In genomic region chr1:135227339-135227950, GRCm38 (mm10) we compare ENCODE assay signal across 13 mouse cellular contexts. TPM values are rescaled to one million over a fixed set of nuclear protein-coding genes. Genes with fewer than 3 reads are reported as not detected.
A peak's percentile ranks its signal among the peaks of the same experiment; 100 is the strongest.
DNase-seq lines count a peak whose midpoint lies in the region.
"Had no signal": no experiment of that assay in that cellular context is flagged by ENCODE, and none has a peak within 500 bp of the region (broad histone marks: within the 10 kb centered on the region; RNA-seq: fewer than 3 reads in every experiment).

No protein-coding gene starts in this region.

- DNase-seq in cerebellum, postnatal 10 days = peak; percentile 38 to 40
- peak; percentile 42 for DNase-seq in gonadal fat pad, adult 2 months (ENCODE audit: low read depth)
- DNase-seq in lung, adult 18-20 months = peak; percentile 91 to 93
- peak; percentile 55 for DNase-seq in ovary, postnatal 36 days (ENCODE audit: low spot score)
- DNase-seq in natural killer cell, adult 2 months (ENCODE audit: low spot score in 2 of 2) = no peak
- no peak for DNase-seq in spleen, adult 12 weeks (ENCODE audit: low spot score)
- DNase-seq in spleen, postnatal 4 days (ENCODE audit: low spot score in 2 of 2) = no peak
- DNase-seq: embryo, embryonic 11 days; right cerebral cortex, postnatal 25 days; thymus, postnatal 25 days had no signal

RNA-seq across cellular contexts. Expression of gene Elf3, which starts 30.9 kb away (rescaled TPM):
- 82.7 and 109 TPM in 2 replicates for polyA plus RNA-seq in gonadal fat pad, adult 2 months (2012; rRNA removed)

RNA-seq across cellular contexts. Expression of gene Rnpep, which starts 56.4 kb away (rescaled TPM):
- polyA plus RNA-seq in gonadal fat pad, adult 2 months (2012; rRNA removed) = 50.6 and 70.7 TPM in 2 replicates

RNA-seq across cellular contexts. Expression of gene Gpr37l1, which starts 60.0 kb away (rescaled TPM):
- 1.00 and 1.5 TPM in 2 replicates for polyA plus RNA-seq in gonadal fat pad, adult 2 months (2012; rRNA removed)
- polyA plus RNA-seq: hindbrain, embryonic 10.5 days; limb, embryonic 15.5 days; midbrain, embryonic 11.5 days had no signal

Comparison
In these comparisons a context has a peak if more than half of its experiments do, and no peak if none do; other contexts are left out.
1. DNase-seq: peak in cerebellum, postnatal 10 days (2 of 2), gonadal fat pad, adult 2 months (single experiment), lung, adult 18-20 months (2 of 2) and ovary, postnatal 36 days (single experiment); none in natural killer cell, adult 2 months (0 of 2), spleen, adult 12 weeks (single experiment) and spleen, postnatal 4 days (0 of 2).